Mouse (Mus musculus) layer of hippocampus, postnatal 25 days (tissue): ENCODE measurements around the gene Arhgap45. TPM values are rescaled to one million over a fixed set of nuclear protein-coding genes. Genes with fewer than 3 reads are reported as not detected.
"Not testable (repeated sequence)": the region's sequence is repeated elsewhere in the genome, so short reads cannot be mapped to it uniquely, and the experiment has no call there.

ENCODE experiments used
- DNase-seq, 2 experiments: peaks; one replicate each; pipeline ENCODE4 v3.0.0; 2022; ENCODE audit warnings: mixed read lengths in 2 of 2, low spot score in 1 of 2; ENCODE audit errors: extremely low spot score in 1 of 2
- total RNA-seq, 2 experiments: library from RNA; stranded (reverse); gene quantifications; 2 replicates each; pipeline ENCODE4 v1.2.3; 2021

Gene Arhgap45
- total RNA-seq, 2 experiments from 2014 or later: 3.3 to 4.3 TPM

GRCm38 (mm10) chr10:80030191-80030590, 13.7 kb downstream of the Arhgap45 start:
- DNase-seq: no peak

GRCm38 (mm10) chr10:80030736-80031135, 14.3 kb downstream of the Arhgap45 start:
- DNase-seq: no peak

GRCm38 (mm10) chr10:80032799-80033480, 16.5 kb downstream of the Arhgap45 start:
- DNase-seq: peak in 1 of 2 experiments; percentile 36

- DNase-seq: no peak
Measured at GRCm38 (mm10) chr10:80033511-80034391, 17.3 kb downstream of the Arhgap45 start.

GRCm38 (mm10) chr10:80035148-80035547, 18.7 kb downstream of the Arhgap45 start:
- no peak for DNase-seq

- no peak for DNase-seq
Measured at GRCm38 (mm10) chr10:80035686-80036085, 19.2 kb downstream of the Arhgap45 start.

- no peak for DNase-seq
Measured at GRCm38 (mm10) chr10:80036832-80037231, 20.4 kb downstream of the Arhgap45 start.

GRCm38 (mm10) chr10:80039559-80039979, 23.1 kb downstream of the Arhgap45 start, which contains the start of gene Polr2e:
Gene Polr2e (minus strand): TSS chr10:80039795.
- peak; percentile 90 to 93 for DNase-seq

GRCm38 (mm10) chr10:80041409-80042060, 25.1 kb downstream of the Arhgap45 start:
- not testable (repeated sequence) for DNase-seq

GRCm38 (mm10) chr10:80044087-80044486, 27.6 kb downstream of the Arhgap45 start:
- DNase-seq: no peak

GRCm38 (mm10) chr10:80045364-80045763, 28.9 kb downstream of the Arhgap45 start:
- not testable (repeated sequence) for DNase-seq

- DNase-seq: no peak
Measured at GRCm38 (mm10) chr10:80045766-80046165, 29.3 kb downstream of the Arhgap45 start.

GRCm38 (mm10) chr10:80047041-80047565, 30.6 kb downstream of the Arhgap45 start, which contains the start of gene Gpx4:
Gene Gpx4 (plus strand): TSS chr10:80047166.
- DNase-seq: no peak

- no peak for DNase-seq
Measured at GRCm38 (mm10) chr10:80048396-80048795, 31.9 kb downstream of the Arhgap45 start.

- no peak for DNase-seq
Measured at GRCm38 (mm10) chr10:80048834-80049233, 32.4 kb downstream of the Arhgap45 start.

GRCm38 (mm10) chr10:80050244-80050643, 33.8 kb downstream of the Arhgap45 start:
- no peak for DNase-seq

- no peak for DNase-seq
Measured at GRCm38 (mm10) chr10:80050885-80051617, 34.6 kb downstream of the Arhgap45 start.

GRCm38 (mm10) chr10:80051618-80052373, 35.3 kb downstream of the Arhgap45 start:
- DNase-seq: no peak

- no peak for DNase-seq
Measured at GRCm38 (mm10) chr10:80052374-80052764, 35.9 kb downstream of the Arhgap45 start.
